Comparison of ENCODE assay signal across 8 mouse cellular contexts in genomic region chr7:80534291-80535008, GRCm38 (mm10). TPM values are rescaled to one million over a fixed set of nuclear protein-coding genes. Genes with fewer than 3 reads are reported as not detected.
DNase-seq lines count a peak whose midpoint lies in the region; ATAC-seq lines count a peak whose summit lies in the region.

No protein-coding gene starts in this region.

- under 1% methylated on average over 32 of the region's 32 CpGs for WGBS in lung, embryonic 15.5 days
- 1% methylated on average over 32 of the region's 32 CpGs for WGBS in neural tube, embryonic 11.5 days

- H3K9ac ChIP-seq in lung, embryonic 15.5 days: peak overlapping the region; percentile 82
- peak overlapping the region; percentile 72 for H3K9ac ChIP-seq in neural tube, embryonic 11.5 days (ENCODE audit: low read length)

- peak overlapping the region; percentile 93 for H3K4me2 ChIP-seq in lung, embryonic 15.5 days
- H3K4me2 ChIP-seq in neural tube, embryonic 11.5 days (ENCODE audit: low read depth): peak overlapping the region; percentile 93

- intact Hi-C loops in gastrocnemius, postnatal 36 days (cut with DNase I): no loop called here

- peak overlapping the region; percentile 77; the same call in 1 of the 2 replicates for H3K27ac ChIP-seq in lung, embryonic 15.5 days
- H3K27ac ChIP-seq in neural tube, embryonic 11.5 days (ENCODE audit: low read depth, low read length): no peak overlapping the region; the same call in 1 of the 2 replicates

- peaks cover 10% of the 10 kb centered on the region; the same call in 1 of the 2 replicates for H3K4me1 ChIP-seq in lung, embryonic 15.5 days
- peaks cover 10% of the 10 kb centered on the region for H3K4me1 ChIP-seq in neural tube, embryonic 11.5 days (ENCODE audit: control insufficient read depth, insufficient read depth, low read length)

- ATAC-seq in lung, embryonic 15.5 days (ENCODE audit: borderline replicate concordance, extremely low read depth, low FRiP score, low TSS enrichment): peak; percentile 44; the same call in 1 of the 2 replicates
- ATAC-seq in granulocyte monocyte progenitor cell, adult 5-6 weeks (replicated peaks; ENCODE audit: poor library complexity, severe bottlenecking): peak; percentile 40
- ATAC-seq in neural tube, embryonic 11.5 days (ENCODE audit: insufficient read depth, low FRiP score, low TSS enrichment): no peak; the same call in 1 of the 2 replicates

- no peaks in the 10 kb centered on the region for H3K27me3 ChIP-seq in lung, embryonic 15.5 days
- H3K27me3 ChIP-seq in neural tube, embryonic 11.5 days (ENCODE audit: control insufficient read depth, insufficient read depth, low read length): no peaks in the 10 kb centered on the region

- DNase-seq in lung, adult 18-20 months: no peak
- DNase-seq in c-Kit-negative CD71-positive TER-119-positive erythroid progenitor cells, embryonic 14.5 days (ENCODE audit: low read depth, low spot score): peak; percentile 77
- DNase-seq in liver: peak; percentile 82
- DNase-seq in neural tube, embryonic 11.5 days (ENCODE audit: low spot score): peak; percentile 50
- DNase-seq in gastrocnemius, postnatal 36 days: no peak
- no peak for DNase-seq in gastrocnemius, postnatal 10 days

- no peaks in the 10 kb centered on the region for H3K36me3 ChIP-seq in lung, embryonic 15.5 days
- H3K36me3 ChIP-seq in neural tube, embryonic 11.5 days (ENCODE audit: control insufficient read depth, insufficient read depth, low read length): no peaks in the 10 kb centered on the region

- H3K4me3 ChIP-seq in lung, embryonic 15.5 days: peak overlapping the region; percentile 85
- H3K4me3 ChIP-seq in neural tube, embryonic 11.5 days (ENCODE audit: low read depth, low read length): peak overlapping the region; percentile 68

- H3K9me3 ChIP-seq in lung, embryonic 15.5 days: no peaks in the 10 kb centered on the region
- H3K9me3 ChIP-seq in neural tube, embryonic 11.5 days (ENCODE audit: control insufficient read depth, low read length): no peaks in the 10 kb centered on the region

RNA-seq across cellular contexts. Expression of gene Blm, which starts 0.5 kb away (rescaled TPM):
- 28.0 and 29.6 TPM in 2 replicates for polyA plus RNA-seq in lung, embryonic 15.5 days (2015; fragmentation: Nextera tagmentation; extraction: Ambion mirVana)
- total RNA-seq in granulocyte monocyte progenitor cell, adult 5-6 weeks (2014; fragmentation: Nextera tagmentation): 49.2 and 57.4 TPM in 2 replicates
- 37.3 and 39.0 TPM in 2 replicates for total RNA-seq in granulocyte monocyte progenitor cell, adult 5-6 weeks (2017)
- 34.5 and 37.6 TPM in 2 replicates for polyA plus RNA-seq in neural tube, embryonic 11.5 days (2014; fragmentation: Nextera tagmentation; extraction: Ambion mirVana)
- total RNA-seq in gastrocnemius, postnatal 36 days (2021): 1 to 10 TPM in 1 of 2 experiments, under 1 TPM in 1; 0.64 to 1.1 TPM
- 1 to 10 TPM; 5.4 to 6.3 TPM for total RNA-seq in gastrocnemius, postnatal 10 days (2021)

Comparison
In these comparisons a context has a peak if more than half of its experiments do, and no peak if none do; other contexts are left out.
1. DNase-seq: peak in c-Kit-negative CD71-positive TER-119-positive erythroid progenitor cells, embryonic 14.5 days (single experiment), liver (single experiment) and neural tube, embryonic 11.5 days (single experiment); none in lung, adult 18-20 months (0 of 2), gastrocnemius, postnatal 36 days (0 of 2) and gastrocnemius, postnatal 10 days (single experiment).
2. RNA of gene Blm, which starts 0.5 kb away (total RNA-seq): 37.3 to 57.4 TPM in granulocyte monocyte progenitor cell, adult 5-6 weeks; 5.4 to 6.3 TPM in gastrocnemius, postnatal 10 days and 0.64 to 1.1 TPM in gastrocnemius, postnatal 36 days; every median in the first group is over 4 times any median in the second.